Mouse (Mus musculus): ENCODE measurements at regions not wholly inside any gene's neighbourhood (a gene's known extent, or its start where the extent isn't known, plus 50 kb on each side); places are given as distances from the start of the nearest gene placed in this dataset.
A peak's percentile ranks its signal among the peaks of the same experiment; 100 is the strongest.

GRCm38 (mm10) chr1:164531741-164532140, 73.6 kb upstream of the Atp1b1 start:
- no peaks in the 10 kb centered on the region for H3K9me3 ChIP-seq (ENCODE audit: control insufficient read depth, insufficient read depth, low read depth, low read length)
- peak; percentile 29 for DNase-seq (ENCODE audit: low read depth, low spot score)
- in situ Hi-C loops (cut with MboI; ENCODE audit: low sequenced_read_pairs in 2 of 2, unreplicated experiment in 2 of 2), result no loop called here
- H3K4me3 ChIP-seq (ENCODE audit: insufficient read depth in 1 of 2, low read depth in 1 of 2, low read length in 2 of 2, poor library complexity in 1 of 2, severe bottlenecking in 1 of 2), result no peak overlapping the region
- peaks cover 3 to 4% of the 10 kb centered on the region in 2 experiments; a peak in 2 of 4 replicates for H3K4me1 ChIP-seq (ENCODE audit: control insufficient read depth in 2 of 2, insufficient read depth in 2 of 2, low read length in 2 of 2, poor library complexity in 1 of 2)
- H3K9ac ChIP-seq (ENCODE audit: insufficient read depth, low read depth, low read length, poor library complexity, severe bottlenecking), result no peak overlapping the region
- TF ChIP-seq HCFC1 (IDR thresholded peaks at IDR 0.05; ENCODE audit: borderline replicate concordance, insufficient read depth, low read length), result no peak
- no peak for TF ChIP-seq ZC3H11A (IDR thresholded peaks at IDR 0.05; ENCODE audit: borderline replicate concordance, low read depth, low read length)
- no peak for TF ChIP-seq ZNF384 (IDR thresholded peaks at IDR 0.05; ENCODE audit: low read depth, low read length)
- TF ChIP-seq CHD2 (IDR thresholded peaks at IDR 0.05; ENCODE audit: low read depth, low read length), result no peak
- no peak for TF ChIP-seq MAFK (IDR thresholded peaks at IDR 0.05; ENCODE audit: insufficient read depth, low read depth, low read length)
- no peak overlapping the region for H3K27ac ChIP-seq (ENCODE audit: insufficient read depth, low read depth, low read length, poor library complexity, severe bottlenecking)
- H3K36me3 ChIP-seq (ENCODE audit: control insufficient read depth, insufficient read depth, low read length, poor library complexity, severe bottlenecking), result no peaks in the 10 kb centered on the region

GRCm38 (mm10) chr1:164526748-164527147, 68.6 kb upstream of the Atp1b1 start:
- H3K27ac ChIP-seq (ENCODE audit: insufficient read depth, low read depth, low read length, poor library complexity, severe bottlenecking), result no peak overlapping the region
- DNase-seq (ENCODE audit: low read depth, low spot score), result no peak
- TF ChIP-seq CHD2 (IDR thresholded peaks at IDR 0.05; ENCODE audit: low read depth, low read length) (no peak), ZC3H11A (IDR thresholded peaks at IDR 0.05; ENCODE audit: borderline replicate concordance, low read depth, low read length) (no peak), ZNF384 (IDR thresholded peaks at IDR 0.05; ENCODE audit: low read depth, low read length) (no peak), MAFK (IDR thresholded peaks at IDR 0.05; ENCODE audit: insufficient read depth, low read depth, low read length) (no peak), HCFC1 (IDR thresholded peaks at IDR 0.05; ENCODE audit: borderline replicate concordance, insufficient read depth, low read length) (no peak)
- H3K4me3 ChIP-seq (ENCODE audit: insufficient read depth in 1 of 2, low read depth in 1 of 2, low read length in 2 of 2, poor library complexity in 1 of 2, severe bottlenecking in 1 of 2), result no peak overlapping the region
- H3K9me3 ChIP-seq (ENCODE audit: control insufficient read depth, insufficient read depth, low read depth, low read length), result no peaks in the 10 kb centered on the region
- H3K9ac ChIP-seq (ENCODE audit: insufficient read depth, low read depth, low read length, poor library complexity, severe bottlenecking), result no peak overlapping the region
- peaks cover 0 to 5% of the 10 kb centered on the region in 2 experiments; a peak in 2 of 4 replicates for H3K4me1 ChIP-seq (ENCODE audit: control insufficient read depth in 2 of 2, insufficient read depth in 2 of 2, low read length in 2 of 2, poor library complexity in 1 of 2)
- in situ Hi-C loops (cut with MboI; ENCODE audit: low sequenced_read_pairs in 2 of 2, unreplicated experiment in 2 of 2), result no loop called here
- no peaks in the 10 kb centered on the region for H3K36me3 ChIP-seq (ENCODE audit: control insufficient read depth, insufficient read depth, low read length, poor library complexity, severe bottlenecking)

- H3K9ac ChIP-seq (ENCODE audit: insufficient read depth, low read depth, low read length, poor library complexity, severe bottlenecking), result no peak overlapping the region
- DNase-seq (ENCODE audit: low read depth, low spot score), result no peak
- H3K27ac ChIP-seq (ENCODE audit: insufficient read depth, low read depth, low read length, poor library complexity, severe bottlenecking), result no peak overlapping the region
- TF ChIP-seq MAFK (IDR thresholded peaks at IDR 0.05; ENCODE audit: insufficient read depth, low read depth, low read length) (no peak), ZNF384 (IDR thresholded peaks at IDR 0.05; ENCODE audit: low read depth, low read length) (no peak), HCFC1 (IDR thresholded peaks at IDR 0.05; ENCODE audit: borderline replicate concordance, insufficient read depth, low read length) (no peak), CHD2 (IDR thresholded peaks at IDR 0.05; ENCODE audit: low read depth, low read length) (no peak), ZC3H11A (IDR thresholded peaks at IDR 0.05; ENCODE audit: borderline replicate concordance, low read depth, low read length) (no peak)
- in situ Hi-C loops (cut with MboI; ENCODE audit: low sequenced_read_pairs in 2 of 2, unreplicated experiment in 2 of 2), result no loop called here
- H3K36me3 ChIP-seq (ENCODE audit: control insufficient read depth, insufficient read depth, low read length, poor library complexity, severe bottlenecking), result no peaks in the 10 kb centered on the region
- H3K4me1 ChIP-seq (ENCODE audit: control insufficient read depth in 2 of 2, insufficient read depth in 2 of 2, low read length in 2 of 2, poor library complexity in 1 of 2), result peaks cover 0 to 8% of the 10 kb centered on the region in 2 experiments; a peak in 3 of 4 replicates
- no peak overlapping the region for H3K4me3 ChIP-seq (ENCODE audit: insufficient read depth in 1 of 2, low read depth in 1 of 2, low read length in 2 of 2, poor library complexity in 1 of 2, severe bottlenecking in 1 of 2)
- H3K9me3 ChIP-seq (ENCODE audit: control insufficient read depth, insufficient read depth, low read depth, low read length), result no peaks in the 10 kb centered on the region
Measured at GRCm38 (mm10) chr1:164522377-164523150, 64.4 kb upstream of the Atp1b1 start.

- TF ChIP-seq CHD2 (IDR thresholded peaks at IDR 0.05; ENCODE audit: low read depth, low read length) (no peak), HCFC1 (IDR thresholded peaks at IDR 0.05; ENCODE audit: borderline replicate concordance, insufficient read depth, low read length) (no peak), ZC3H11A (IDR thresholded peaks at IDR 0.05; ENCODE audit: borderline replicate concordance, low read depth, low read length) (no peak), MAFK (IDR thresholded peaks at IDR 0.05; ENCODE audit: insufficient read depth, low read depth, low read length) (no peak), ZNF384 (IDR thresholded peaks at IDR 0.05; ENCODE audit: low read depth, low read length) (no peak)
- Histone ChIP-seq H3K27ac (ENCODE audit: insufficient read depth, low read depth, low read length, poor library complexity, severe bottlenecking) (no peak overlapping the region), H3K36me3 (ENCODE audit: control insufficient read depth, insufficient read depth, low read length, poor library complexity, severe bottlenecking) (no peaks in the 10 kb centered on the region), H3K4me3 (ENCODE audit: insufficient read depth in 1 of 2, low read depth in 1 of 2, low read length in 2 of 2, poor library complexity in 1 of 2, severe bottlenecking in 1 of 2) (no peak overlapping the region), H3K4me1 (ENCODE audit: control insufficient read depth in 2 of 2, insufficient read depth in 2 of 2, low read length in 2 of 2, poor library complexity in 1 of 2) (peaks cover 0 to 11% of the 10 kb centered on the region in 2 experiments; a peak in 3 of 4 replicates), H3K9me3 (ENCODE audit: control insufficient read depth, insufficient read depth, low read depth, low read length) (no peaks in the 10 kb centered on the region), H3K9ac (ENCODE audit: insufficient read depth, low read depth, low read length, poor library complexity, severe bottlenecking) (no peak overlapping the region)
- DNase-seq (ENCODE audit: low read depth, low spot score), result no peak
- in situ Hi-C loops (cut with MboI; ENCODE audit: low sequenced_read_pairs in 2 of 2, unreplicated experiment in 2 of 2), result no loop called here
Measured at GRCm38 (mm10) chr1:164521371-164522130, 63.4 kb upstream of the Atp1b1 start.
